Mouse (Mus musculus) embryonic stem cell, embryonic (primary cell): Measurements from ENCODE around the gene Ino80d.

ENCODE experiments used
- CTCF ChIA-PET, 4 experiments: fragments of 300-600 bp in 2 of 4; fragments of 350-600 bp in 2 of 4; sonication (Branson Sonifier 250); formaldehyde crosslinking; loops; one replicate each; lab custom pipeline; 2022; ENCODE audit warnings: inconsistent platforms in 2 of 4; lab: Charles Lee
- POLR2A ChIA-PET, 4 experiments: fragments of 300-600 bp in 2 of 4; fragments of 350-600 bp in 2 of 4; sonication (Branson Sonifier 250); formaldehyde crosslinking; loops; one replicate each; lab custom pipeline; 2022; ENCODE audit warnings: antibody characterized with exemption in 4 of 4, inconsistent platforms in 1 of 4; lab: Charles Lee

Ino80d gene

DNA sequence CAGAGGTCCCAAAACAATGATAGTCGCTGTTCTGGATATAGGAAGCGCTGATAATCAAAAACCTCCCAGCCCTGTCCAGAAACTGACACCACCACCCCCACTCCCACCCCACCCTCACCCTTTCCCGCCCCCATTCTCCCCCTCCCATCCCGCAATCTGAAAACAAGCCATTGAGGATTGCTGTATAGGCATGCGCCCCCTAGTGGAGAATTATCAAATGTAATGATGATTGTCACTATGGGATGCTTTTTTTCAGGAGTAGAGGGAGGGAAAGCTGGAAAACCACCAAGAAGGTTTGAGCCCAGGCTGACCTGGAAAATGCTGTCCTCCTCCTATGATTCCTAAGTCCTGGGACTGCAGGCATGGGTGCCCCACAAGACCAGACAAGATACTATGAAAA is 147.6 kb downstream of the Ino80d start:
- ChIA-PET CTCF (interaction anchor here (0.6 to 1.9 kb wide), 24 partner anchors 9 to 1554 kb away, joined by 3 to 8 read pairs (median 3); no protein-coding TSS in a partner anchor), POLR2A (interaction anchor here in 2 of 4 experiments (0.5 to 1.0 kb wide), 6 partner anchors 25 to 324 kb away, joined by 3 to 4 read pairs (median 3); no protein-coding TSS in a partner anchor)

DNA sequence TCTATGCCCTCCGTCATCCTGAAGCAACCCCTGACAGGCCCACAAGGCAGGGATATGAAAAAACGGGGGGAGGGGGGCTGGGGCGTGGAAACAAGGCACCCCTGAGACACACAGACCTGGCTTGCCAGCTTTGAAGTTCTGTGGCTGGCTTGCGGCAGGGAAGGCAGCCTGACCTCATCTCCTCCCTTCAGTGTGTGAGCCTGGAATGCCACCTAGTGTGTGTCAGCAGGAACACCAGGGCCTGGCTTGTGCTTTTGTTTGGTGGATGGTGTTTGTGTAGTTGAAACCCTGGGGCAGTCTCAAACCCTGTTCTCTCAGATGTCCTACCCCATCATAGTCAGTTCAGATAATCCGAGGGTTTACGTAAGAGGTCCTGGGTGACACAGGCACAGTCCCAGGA is 150.2 kb downstream of the Ino80d start:
- ChIA-PET POLR2A (no interaction called here), CTCF (interaction anchor here in 2 of 4 experiments (0.7 to 1.3 kb wide), 3 partner anchors 122 to 696 kb away, joined by 3 read pairs; no protein-coding TSS in a partner anchor)

DNA sequence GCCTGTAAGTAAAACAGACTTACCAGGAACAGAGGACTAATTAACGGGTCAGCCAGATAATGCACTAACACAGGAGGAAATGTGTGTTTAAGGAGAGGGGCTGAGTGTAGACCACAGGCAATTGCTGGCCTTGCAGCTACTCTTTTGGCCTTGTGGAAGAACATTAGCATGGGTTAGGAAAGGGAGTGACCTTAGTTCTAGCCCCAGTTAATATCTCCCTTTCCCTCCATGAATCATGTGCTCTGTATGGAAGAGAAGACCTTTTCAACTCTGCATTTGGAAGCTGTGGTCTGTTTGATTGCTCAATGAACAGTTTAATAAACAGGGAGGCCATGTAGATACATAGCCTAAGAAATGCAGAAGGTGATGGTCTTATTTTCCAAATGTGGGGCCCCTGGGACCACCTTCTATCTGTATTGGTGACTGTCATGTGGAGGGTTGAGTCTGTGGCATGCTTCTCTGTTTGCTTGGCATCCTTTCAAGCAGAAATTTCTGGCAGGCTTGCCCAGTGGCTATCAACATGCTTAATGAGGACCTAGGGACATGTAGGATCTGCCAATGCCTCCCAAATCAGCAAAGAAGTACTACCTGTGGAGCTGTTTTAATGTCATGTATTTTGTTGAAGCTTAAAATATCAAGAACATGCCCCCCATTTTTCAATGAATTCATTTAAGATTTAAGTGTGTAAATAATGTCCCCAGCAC is 157.4 kb downstream of the Ino80d start:
- ChIA-PET POLR2A (no interaction called here), CTCF (no interaction called here)

DNA sequence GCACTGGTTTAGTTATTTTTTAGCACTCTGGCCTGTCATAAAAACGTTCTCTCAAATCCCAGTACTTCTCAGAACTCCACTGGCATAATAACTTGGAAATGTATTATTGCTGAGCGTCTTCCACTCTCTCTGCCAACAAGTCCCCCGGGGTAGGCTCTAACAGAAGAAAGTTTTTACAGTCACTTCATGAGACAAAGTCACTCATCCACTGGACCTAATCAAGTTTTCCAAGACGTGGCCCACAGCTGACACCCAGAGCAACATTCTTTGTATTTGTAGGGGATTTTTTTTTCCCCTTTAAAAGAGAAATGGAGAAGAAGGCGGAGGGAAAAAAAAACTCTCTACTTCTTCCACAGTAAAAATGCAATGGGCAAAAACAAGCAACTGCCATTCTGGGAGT is 157.9 kb downstream of the Ino80d start:
- POLR2A ChIA-PET = interaction anchor here in 1 of 4 experiments (0.7 kb wide), 1 partner anchor 36 kb away, joined by 3 read pairs; no protein-coding TSS in a partner anchor
- CTCF ChIA-PET = no interaction called here

DNA sequence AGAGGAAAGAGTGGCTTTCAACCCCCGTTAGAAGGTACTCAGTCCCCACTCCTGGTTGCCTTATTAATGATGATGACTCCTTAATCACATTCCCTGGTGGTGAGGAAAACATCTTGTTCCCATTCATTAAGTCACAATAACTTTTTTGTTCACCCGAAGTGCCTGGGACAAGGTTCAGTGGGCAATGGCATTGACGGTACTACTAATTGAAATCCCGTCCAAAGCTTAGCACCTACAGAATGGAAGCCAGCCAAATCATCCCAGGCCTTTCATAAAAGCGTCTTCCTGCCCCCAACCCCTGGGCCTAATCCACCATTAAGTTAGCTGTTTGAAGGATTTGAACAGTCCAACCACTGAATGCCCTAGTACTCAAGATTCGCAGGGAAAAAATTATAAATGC is 159.1 kb downstream of the Ino80d start:
- CTCF ChIA-PET = interaction anchor here in 1 of 4 experiments (0.6 kb wide), 1 partner anchor 178 kb away, joined by 3 read pairs; no protein-coding TSS in a partner anchor
- POLR2A ChIA-PET = interaction anchor here in 1 of 4 experiments (0.6 to 1.1 kb wide), 2 partner anchors 21 to 239 kb away, joined by 3 read pairs; no protein-coding TSS in a partner anchor

DNA sequence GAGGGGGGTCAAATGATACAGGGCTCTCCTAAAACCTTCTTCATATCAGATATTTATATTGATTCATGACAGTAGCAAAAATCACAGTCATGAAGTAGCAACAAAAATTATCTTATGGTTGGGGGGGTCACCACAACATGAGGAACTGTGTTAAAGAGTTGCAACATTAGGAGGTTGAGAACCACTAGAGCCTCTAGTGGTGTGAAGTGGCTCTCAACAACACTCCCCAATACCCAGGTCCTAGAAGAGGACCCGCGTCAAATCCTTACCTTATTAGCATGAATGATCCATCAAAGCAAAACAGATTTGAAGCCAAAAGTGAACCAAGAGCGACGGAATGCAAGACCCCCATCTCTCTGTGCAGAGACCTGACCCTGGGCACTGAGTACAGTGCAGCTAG is 161.4 kb downstream of the Ino80d start:
- POLR2A ChIA-PET = no interaction called here
- CTCF ChIA-PET = no interaction called here

DNA sequence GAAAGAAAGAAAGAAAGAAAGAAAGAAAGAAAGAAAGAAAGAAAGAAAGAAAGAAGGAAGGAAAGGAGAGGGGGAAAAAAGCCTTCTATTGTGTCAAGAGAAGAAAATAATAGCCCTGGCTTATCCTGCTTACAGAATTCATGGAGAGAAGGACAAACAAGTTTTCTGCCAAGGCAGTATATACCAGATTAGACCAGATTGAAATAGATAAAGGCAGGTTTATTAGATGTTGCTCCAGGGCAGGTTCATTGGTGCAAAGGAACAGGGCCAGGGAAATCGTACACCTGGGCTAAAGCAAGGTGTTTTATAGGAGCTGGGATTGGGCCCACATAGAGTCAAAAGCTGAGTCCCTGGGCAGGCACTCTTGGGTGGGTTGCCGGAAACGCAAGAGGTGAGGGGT is 162.1 kb downstream of the Ino80d start:
- ChIA-PET CTCF (no interaction called here), POLR2A (interaction anchor here in 1 of 4 experiments (0.6 kb wide), 1 partner anchor 173 kb away, joined by 3 read pairs; no protein-coding TSS in a partner anchor)

DNA sequence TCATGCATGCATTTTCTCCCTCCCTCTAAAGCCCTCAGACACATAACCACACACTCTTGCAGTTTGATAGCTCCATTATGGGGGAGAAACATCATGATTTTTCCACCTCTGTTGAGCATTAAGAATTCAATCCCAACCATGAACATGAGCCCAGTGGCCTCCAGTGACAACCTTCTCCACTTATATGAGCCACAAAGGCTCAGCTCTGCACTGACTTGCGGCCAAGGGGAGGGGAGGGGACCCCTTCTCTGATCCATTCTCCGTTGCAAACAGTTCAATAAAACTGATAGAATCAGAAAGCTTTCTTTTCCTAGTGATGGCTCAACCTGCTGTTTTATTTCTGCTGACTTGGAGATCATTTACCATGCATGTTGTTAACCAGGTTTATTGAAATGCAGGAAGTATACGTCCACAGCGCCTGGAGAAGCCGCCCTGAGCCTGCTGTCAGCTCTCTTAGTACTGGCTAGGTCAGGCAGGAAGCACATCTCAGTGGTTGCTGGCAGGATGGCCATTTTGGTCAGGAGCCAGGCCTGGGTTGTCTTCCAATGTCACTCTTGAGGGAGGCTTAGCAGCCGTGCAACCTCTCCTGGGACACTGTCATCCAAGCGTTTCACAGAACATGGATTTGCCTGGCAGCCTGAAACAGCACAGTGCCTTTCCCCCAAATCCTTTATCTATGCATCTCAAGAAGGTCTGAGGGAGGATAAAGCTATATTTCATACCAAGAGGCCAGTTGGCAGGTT is 163.2 kb downstream of the Ino80d start:
- POLR2A ChIA-PET = no interaction called here
- CTCF ChIA-PET = interaction anchor here in 2 of 4 experiments (0.6 to 1.4 kb wide), 2 partner anchors 73 to 165 kb away, joined by 3 to 5 read pairs; no protein-coding TSS in a partner anchor

DNA sequence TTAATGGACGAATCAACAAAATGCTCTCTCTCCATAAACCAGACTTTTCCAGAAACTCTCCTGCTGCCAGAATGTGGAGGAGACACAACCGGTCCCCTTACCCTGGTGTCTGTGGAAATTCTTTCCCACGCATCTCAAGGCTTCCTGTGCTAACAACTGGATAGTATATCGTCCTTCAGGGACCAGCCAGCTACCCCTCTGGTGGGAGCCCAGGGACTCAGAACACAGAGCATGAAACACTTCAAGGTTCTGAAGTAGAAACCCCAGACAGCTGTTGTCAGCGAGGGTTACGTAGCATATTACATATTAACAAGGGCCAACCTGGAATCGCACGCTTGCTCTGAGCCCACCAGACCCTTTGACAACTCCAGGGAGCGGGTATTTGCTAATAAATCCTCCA is 163.9 kb downstream of the Ino80d start:
- POLR2A ChIA-PET = no interaction called here
- CTCF ChIA-PET = interaction anchor here in 2 of 4 experiments (0.6 to 1.4 kb wide), 2 partner anchors 73 to 164 kb away, joined by 3 to 5 read pairs; no protein-coding TSS in a partner anchor

DNA sequence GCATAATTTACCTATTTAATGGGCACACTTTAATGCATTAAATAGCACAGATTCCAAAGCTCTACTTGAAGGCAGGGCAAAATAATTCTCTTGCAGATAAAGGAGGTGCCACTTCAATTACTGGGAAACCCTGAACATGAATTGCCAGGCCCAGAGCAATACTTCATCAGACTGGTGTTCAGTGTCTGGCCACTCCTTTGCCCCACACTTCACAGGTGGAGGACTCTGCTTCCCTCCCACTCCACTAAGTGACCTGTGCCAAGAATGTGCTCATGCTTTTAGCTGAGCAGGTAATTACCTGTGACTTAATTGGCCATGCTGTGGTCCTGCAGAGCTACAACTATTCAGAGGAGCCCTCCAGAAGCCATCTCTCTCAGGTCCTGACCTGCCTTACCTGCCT is 166.7 kb downstream of the Ino80d start:
- ChIA-PET CTCF (interaction anchor here in 2 of 4 experiments (0.7 to 2.5 kb wide), 2 partner anchors 19 kb away, joined by 4 to 8 read pairs; no protein-coding TSS in a partner anchor), POLR2A (interaction anchor here in 1 of 4 experiments (1.6 kb wide), 1 partner anchor 14 kb away, joined by 3 read pairs; no protein-coding TSS in a partner anchor)

DNA sequence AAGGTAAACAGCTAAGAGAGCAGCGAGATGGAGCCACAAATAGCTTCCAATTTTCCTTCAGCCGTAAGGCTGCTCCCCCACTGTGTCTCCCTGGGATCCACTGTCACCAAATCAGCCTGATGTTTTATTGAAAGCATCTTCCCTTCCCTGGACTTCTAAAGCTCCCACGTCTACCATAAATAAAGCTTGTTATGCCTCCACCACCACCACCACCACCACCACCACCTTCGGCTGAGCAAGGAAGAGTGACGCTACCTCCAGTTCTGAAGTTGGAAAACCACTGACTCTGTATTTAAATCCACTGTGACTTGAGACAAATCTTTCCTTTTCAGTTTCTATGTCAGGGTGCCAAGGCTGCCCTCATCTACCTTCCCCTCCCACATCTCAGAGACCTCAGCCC is 167.5 kb downstream of the Ino80d start:
- POLR2A ChIA-PET = interaction anchor here in 2 of 4 experiments (0.5 to 1.6 kb wide), 3 partner anchors 13 to 1590 kb away, joined by 3 read pairs; no protein-coding TSS in a partner anchor
- CTCF ChIA-PET = interaction anchor here in 3 of 4 experiments (0.6 to 2.5 kb wide), 3 partner anchors 20 to 71 kb away, joined by 3 to 8 read pairs (median 5); no protein-coding TSS in a partner anchor

DNA sequence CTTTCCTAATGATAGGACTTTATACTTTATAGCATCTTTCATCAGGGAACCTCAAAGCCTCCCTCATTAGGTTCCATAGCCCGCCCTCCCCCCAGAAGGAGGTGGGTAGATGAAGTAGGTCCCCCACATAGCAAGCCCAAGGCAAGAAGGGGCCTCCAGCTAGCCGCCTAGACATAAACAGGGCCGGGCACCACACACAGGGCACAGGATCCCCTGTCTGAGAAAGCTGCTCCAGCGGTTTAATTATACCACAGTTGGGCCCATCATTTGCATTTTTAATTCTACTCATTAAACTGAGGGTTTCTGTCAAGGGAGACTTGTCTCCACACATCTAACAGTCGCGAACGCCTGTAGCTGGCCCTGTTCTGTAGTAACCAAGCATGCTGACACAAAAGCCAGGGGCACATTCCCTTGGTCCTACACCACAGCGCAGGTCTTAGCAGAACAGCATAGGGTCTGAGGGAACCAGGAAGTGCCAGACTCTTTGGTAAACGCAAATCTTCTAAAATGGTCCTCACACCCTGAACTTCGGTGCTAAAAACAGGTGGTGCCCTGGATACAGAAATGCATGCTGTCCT is 179.6 kb downstream of the Ino80d start:
- CTCF ChIA-PET = interaction anchor here in 1 of 4 experiments (1.4 kb wide), 1 partner anchor 148 kb away, joined by 4 read pairs; no protein-coding TSS in a partner anchor
- POLR2A ChIA-PET = no interaction called here

DNA sequence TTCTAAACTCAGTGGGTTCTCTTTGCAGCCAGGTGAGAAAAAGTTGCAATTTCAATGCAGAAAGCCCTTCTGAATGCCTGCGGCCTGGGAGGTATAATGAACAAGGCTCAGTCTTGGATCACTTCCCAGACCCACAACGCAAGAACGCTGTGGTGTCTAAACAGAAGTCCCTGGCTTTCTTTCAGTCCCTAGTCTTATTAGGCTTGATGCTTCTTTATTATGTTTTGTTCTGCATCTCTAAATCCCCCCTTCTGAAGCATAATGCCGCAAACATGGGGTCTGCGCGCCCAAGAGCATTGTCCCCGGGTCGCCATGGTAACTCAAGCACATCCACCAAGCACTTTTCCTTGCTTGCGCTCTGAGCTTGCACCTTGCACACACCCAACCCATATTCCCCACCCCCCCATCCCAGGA is 180.4 kb downstream of the Ino80d start:
- CTCF ChIA-PET = interaction anchor here in 2 of 4 experiments (1.2 to 1.4 kb wide), 2 partner anchors 53 to 147 kb away, joined by 4 read pairs; no protein-coding TSS in a partner anchor

DNA sequence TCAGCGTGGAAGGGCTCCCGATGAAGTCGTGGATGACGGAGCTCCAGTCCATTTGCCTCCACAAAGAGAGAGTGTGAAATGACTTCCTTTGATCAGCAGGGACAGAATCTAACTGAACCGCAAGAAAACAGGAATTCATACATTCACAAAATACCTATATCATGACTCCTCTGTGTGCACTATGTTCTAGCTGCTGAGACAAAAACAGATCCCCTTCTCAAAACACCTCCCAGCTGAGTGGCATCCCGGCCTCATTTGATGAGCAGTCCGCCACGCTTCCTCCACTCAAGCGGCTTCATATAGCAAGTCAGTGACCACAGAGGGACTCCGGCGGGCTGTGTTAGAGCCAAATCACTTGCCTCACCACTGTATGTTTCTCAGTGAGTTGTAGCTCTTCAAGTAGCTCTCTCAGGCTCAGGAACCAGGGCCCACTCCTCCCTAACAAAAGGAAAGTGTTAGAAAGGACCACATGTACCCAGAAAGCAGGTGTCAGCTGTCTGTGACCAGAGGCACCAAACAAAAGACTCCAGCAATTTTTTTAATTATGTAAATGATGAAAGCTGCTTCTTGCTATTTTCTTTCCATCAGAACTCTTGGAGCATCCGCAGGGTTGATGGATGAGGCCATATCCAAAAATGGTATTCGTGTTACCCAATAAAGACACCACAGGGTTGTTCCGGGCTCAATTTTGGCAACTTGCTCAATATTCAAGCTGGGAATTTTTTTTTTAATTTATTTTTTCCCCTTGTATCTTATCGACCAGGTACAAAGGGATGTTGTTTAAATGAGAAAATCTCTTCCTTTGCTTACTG is 181.0 kb downstream of the Ino80d start:
- ChIA-PET POLR2A (interaction anchor here in 1 of 4 experiments (0.6 to 0.9 kb wide), 4 partner anchors 14 to 1300 kb away, joined by 3 to 4 read pairs (median 3); no protein-coding TSS in a partner anchor), CTCF (interaction anchor here in 2 of 4 experiments (0.9 to 1.4 kb wide), 3 partner anchors 53 to 211 kb away, joined by 3 to 4 read pairs (median 4); no protein-coding TSS in a partner anchor)

More for the DNA sequence above, 180.4 kb downstream of the Ino80d start:
- POLR2A ChIA-PET = interaction anchor here in 1 of 4 experiments (0.9 kb wide), 1 partner anchor 13 kb away, joined by 3 read pairs; no protein-coding TSS in a partner anchor

DNA sequence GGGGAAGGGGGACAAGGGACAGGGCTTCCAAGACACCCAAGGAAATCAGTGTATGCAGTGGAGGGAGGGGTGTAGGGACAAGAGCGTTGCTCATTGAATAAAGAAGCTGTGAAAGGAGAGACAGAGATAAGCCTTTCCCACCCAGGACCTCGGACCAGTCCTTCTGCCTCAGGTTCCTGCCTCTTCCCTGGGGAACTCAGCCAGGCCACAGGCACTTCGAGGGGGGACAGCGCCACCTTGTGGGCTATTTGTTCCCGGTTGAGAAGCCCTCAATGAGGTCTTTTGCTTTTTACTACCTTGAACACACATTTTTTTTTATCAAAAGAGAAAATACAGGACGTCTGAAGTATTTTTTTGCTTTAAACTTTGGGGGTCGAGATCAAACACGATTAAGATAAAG is 185.0 kb downstream of the Ino80d start:
- ChIA-PET CTCF (interaction anchor here in 2 of 4 experiments (0.7 to 1.9 kb wide), 4 partner anchors 54 to 1156 kb away, joined by 3 to 6 read pairs (median 4); no protein-coding TSS in a partner anchor), POLR2A (interaction anchor here in 2 of 4 experiments (0.5 to 0.7 kb wide), 4 partner anchors 19 to 575 kb away, joined by 3 to 4 read pairs (median 3); no protein-coding TSS in a partner anchor)

DNA sequence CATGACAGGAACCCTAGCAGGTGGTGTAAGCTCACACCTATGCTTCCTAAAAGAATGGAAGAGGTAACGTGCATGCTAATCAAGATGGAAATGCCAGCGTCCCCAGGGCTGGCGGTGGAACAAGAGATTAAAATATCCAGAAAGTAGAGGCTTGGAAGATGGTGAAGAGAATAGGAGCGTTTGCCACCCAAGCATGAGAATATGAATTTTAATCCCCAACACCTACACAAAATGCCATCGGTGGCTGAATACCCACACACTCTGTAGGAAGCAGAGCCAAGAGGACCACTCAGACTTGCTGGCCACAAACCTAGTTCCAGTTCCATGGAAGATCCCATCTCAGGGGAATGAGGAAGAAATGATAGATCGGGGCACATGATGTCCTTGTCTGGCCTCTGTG is 195.2 kb downstream of the Ino80d start:
- CTCF ChIA-PET = no interaction called here
- POLR2A ChIA-PET = no interaction called here

DNA sequence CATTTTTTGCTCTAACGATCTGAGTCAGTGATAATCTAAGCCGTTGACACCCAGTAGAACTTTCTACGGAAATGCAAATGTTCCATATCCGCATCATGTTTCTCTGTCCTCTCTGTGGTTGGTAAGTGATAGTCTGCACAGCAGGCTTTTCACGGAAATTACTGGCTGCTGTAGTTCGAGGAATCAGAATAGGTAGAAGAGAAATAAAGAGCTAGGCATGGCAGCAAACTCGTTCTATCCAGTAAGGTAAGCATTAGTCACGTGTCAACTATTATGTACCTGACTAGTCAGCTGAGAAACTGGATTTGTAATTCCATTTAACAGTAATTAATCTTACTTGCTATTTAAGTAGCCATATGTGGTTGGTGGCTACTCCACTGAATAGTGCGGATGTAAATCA is 197.9 kb downstream of the Ino80d start:
- CTCF ChIA-PET = interaction anchor here in 1 of 4 experiments (0.5 kb wide), 1 partner anchor 152 kb away, joined by 6 read pairs; no protein-coding TSS in a partner anchor
- POLR2A ChIA-PET = no interaction called here
